Mouse (Mus musculus) limb, embryonic 10.5 days (tissue): Measurements from ENCODE around the gene Ttll4. TPM values are rescaled to one million over a fixed set of nuclear protein-coding genes. Genes with fewer than 3 reads are reported as not detected.

ENCODE experiments used
- DNase-seq: peaks from one replicate; pipeline ENCODE4 v3.0.0-alpha.2; 2017; ENCODE audit warnings: low spot score
- H3K27ac ChIP-seq: fragments of 300-500 bp; sonication (generic); 2 replicates; pipeline ENCODE4 v1.5.1; 2016; ENCODE audit warnings: mild to moderate bottlenecking
- H3K27me3 ChIP-seq: fragments of 300-500 bp; sonication (generic); 2 replicates; pipeline ENCODE4 v1.6.1; 2016; ENCODE audit warnings: low read depth, mild to moderate bottlenecking; ENCODE audit not compliant: poor library complexity, severe bottlenecking
- H3K36me3 ChIP-seq: fragments of 300-500 bp; sonication (generic); 2 replicates; pipeline ENCODE4 v1.6.1; 2016; ENCODE audit warnings: mild to moderate bottlenecking, moderate library complexity
- H3K4me1 ChIP-seq: fragments of 300-500 bp; sonication (generic); 2 replicates; pipeline ENCODE4 v1.6.1; 2016
- H3K4me3 ChIP-seq: fragments of 300-500 bp; sonication (generic); 2 replicates; pipeline ENCODE4 v1.5.1; 2016; ENCODE audit warnings: mild to moderate bottlenecking, moderate library complexity
- H3K9me3 ChIP-seq: fragments of 300-500 bp; sonication (generic); replicated peaks from 2 replicates; pipeline ENCODE4 v1.6.1; 2016; ENCODE audit warnings: mild to moderate bottlenecking
- WGBS: fragments of 180-500 bp; shearing (Covaris S2); methylation state at CpG from one replicate; pipeline ENCODE4 v1.1.7; 2016; 5-methylcytosine and 5-hydroxymethylcytosine counted together
- polyA plus RNA-seq: library from polyadenylated mRNA; unstranded; fragments of >200 nt; fragmentation: Nextera tagmentation; extraction: Ambion mirVana; gene quantifications from 2 replicates; pipeline ENCODE4 v1.2.1, GENCODE M21; 2016

Gene Ttll4
- polyA plus RNA-seq, 1 experiment from 2014 or later: 52.0 TPM

DNA sequence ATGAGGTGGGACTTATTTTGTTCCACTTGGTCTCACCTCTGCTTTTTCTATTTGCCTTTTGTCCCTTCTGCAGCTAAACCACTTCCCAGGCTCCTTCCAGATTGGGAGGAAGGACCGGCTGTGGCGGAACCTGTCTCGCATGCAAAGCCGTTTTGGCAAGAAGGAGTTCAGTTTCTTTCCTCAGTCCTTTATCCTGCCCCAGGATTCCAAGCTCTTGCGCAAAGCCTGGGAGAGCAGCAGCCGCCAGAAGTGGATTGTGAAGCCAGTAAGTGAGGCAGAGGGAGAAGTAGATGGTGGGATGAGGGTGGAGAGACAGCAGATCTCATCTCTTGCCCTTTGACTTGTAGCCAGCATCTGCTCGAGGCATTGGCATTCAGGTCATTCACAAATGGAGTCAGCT is 25.6 kb downstream of the Ttll4 start:
- H3K36me3 ChIP-seq: peaks cover 99% of the 10 kb centered on the region
- H3K27me3 ChIP-seq: no peaks in the 10 kb centered on the region
- no peaks in the 10 kb centered on the region for H3K9me3 ChIP-seq
- WGBS: 94% methylated on average over 7 of the region's 7 CpGs
- no peak overlapping the region for H3K4me3 ChIP-seq
- no peak for DNase-seq
- no peak overlapping the region for H3K27ac ChIP-seq
- no peaks in the 10 kb centered on the region for H3K4me1 ChIP-seq

DNA sequence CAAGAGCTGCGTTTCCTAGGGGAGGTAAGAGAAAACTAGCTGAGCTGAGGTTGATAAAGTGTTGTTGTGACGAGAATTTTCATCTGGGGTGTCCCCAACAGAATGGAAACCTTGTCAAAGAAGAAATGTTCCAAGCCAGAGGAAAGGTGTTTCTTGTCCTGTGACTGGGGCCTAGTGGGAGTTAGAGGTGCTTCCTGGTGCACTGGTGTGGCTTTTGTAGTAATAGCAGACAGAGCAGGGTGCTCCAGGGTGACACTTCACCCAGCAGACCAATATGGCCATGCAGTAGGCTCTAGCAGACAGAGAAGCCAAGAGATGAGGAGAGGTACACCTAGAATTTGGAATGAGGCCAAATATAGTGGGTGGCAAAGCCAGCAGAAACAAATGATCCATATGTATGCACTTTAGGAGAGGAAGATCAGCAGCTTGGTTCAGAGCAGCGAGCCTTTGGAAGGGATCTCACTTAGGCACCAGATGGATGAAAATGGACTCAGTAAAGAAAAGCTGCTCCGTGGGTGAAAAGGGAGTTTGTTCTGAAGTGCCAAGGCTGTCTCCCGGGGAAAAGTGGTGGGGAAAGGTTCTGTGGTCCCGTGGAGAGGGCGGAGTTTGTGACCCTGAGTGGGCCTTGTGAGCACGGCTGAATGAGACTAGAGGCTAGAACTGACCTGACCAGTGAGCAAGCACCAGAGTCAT is 32.5 kb downstream of the Ttll4 start:
- Histone ChIP-seq H3K4me1 (no peaks in the 10 kb centered on the region), H3K27me3 (no peaks in the 10 kb centered on the region), H3K4me3 (no peak overlapping the region), H3K27ac (no peak overlapping the region), H3K9me3 (no peaks in the 10 kb centered on the region), H3K36me3 (peaks cover 97% of the 10 kb centered on the region)
- DNase-seq: no peak
- WGBS: 95% methylated on average over 8 of the region's 8 CpGs

DNA sequence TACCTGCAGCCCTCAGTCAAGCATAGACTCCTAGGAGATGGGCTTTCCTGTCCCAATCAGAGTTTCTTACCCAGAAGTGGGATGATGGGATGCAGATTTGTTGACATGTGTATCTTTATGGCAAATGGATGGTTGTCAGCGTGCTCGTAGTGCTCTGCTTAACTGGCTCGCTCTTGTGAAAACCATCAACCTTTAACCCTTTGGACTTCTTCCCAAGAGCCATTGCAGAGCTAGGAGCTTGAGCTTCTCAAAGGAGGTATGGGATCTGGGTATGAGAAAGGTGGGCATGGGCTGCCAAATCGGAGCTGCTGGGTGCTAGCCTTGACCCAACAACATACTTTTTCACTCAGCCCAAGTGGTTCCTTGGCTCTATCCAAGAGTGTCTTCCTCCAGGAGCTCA is 34.3 kb downstream of the Ttll4 start:
- no peak for DNase-seq
- Histone ChIP-seq H3K36me3 (peaks cover 96% of the 10 kb centered on the region), H3K27ac (no peak overlapping the region), H3K27me3 (no peaks in the 10 kb centered on the region), H3K4me1 (no peaks in the 10 kb centered on the region), H3K9me3 (no peaks in the 10 kb centered on the region), H3K4me3 (no peak overlapping the region)
- WGBS: 92% methylated on average over 4 of the region's 4 CpGs

DNA sequence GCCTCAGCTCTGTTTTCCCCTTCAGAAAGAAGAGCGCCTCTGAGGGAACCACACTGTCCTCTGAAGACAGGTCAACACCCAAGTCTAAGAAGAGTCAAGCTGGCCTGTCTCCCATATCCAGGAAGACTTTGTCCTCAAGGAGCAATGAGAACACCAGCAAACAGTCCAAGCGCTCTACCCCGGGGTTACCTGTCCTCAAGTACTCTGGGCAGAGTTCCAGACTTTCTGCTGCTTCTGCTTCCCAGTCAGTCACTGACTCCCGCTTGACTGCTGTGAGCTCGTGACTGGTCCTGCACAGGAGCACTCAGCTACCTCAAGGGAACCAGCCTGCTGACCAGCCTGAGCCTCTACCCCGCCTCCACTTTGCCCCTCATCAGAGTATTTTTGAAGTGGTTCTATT is 35.9 kb downstream of the Ttll4 start:
- WGBS: 96% methylated on average over 6 of the region's 6 CpGs
- Histone ChIP-seq H3K4me3 (no peak overlapping the region), H3K4me1 (no peaks in the 10 kb centered on the region), H3K27ac (no peak overlapping the region), H3K27me3 (no peaks in the 10 kb centered on the region), H3K36me3 (peaks cover 94% of the 10 kb centered on the region), H3K9me3 (no peaks in the 10 kb centered on the region)
- no peak for DNase-seq

DNA sequence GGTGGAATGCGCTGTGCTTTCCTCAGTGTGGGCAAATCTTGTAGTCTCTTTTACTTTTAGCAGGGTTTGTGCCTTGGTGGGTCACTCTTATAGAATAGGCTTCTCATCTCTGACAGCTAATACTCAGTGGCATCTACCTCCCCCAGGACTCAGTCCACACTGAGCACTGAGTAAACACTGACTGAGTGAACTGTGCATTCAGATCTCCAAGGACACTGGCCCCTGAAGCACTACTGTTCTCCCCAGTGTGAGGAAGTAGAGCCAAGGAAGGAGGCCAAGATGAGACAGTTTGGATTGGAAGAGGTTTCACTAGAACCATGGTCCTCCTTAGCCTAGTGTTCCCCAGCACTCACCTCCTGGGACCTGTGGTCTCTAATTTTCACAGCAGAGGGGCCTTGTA is 36.8 kb downstream of the Ttll4 start:
- DNase-seq: no peak
- peaks cover 95% of the 10 kb centered on the region for H3K36me3 ChIP-seq
- WGBS: 100% methylated on average over 1 of the region's 1 CpGs
- no peak overlapping the region for H3K27ac ChIP-seq
- H3K27me3 ChIP-seq: no peaks in the 10 kb centered on the region
- H3K4me1 ChIP-seq: no peaks in the 10 kb centered on the region
- H3K4me3 ChIP-seq: no peak overlapping the region
- no peaks in the 10 kb centered on the region for H3K9me3 ChIP-seq

DNA sequence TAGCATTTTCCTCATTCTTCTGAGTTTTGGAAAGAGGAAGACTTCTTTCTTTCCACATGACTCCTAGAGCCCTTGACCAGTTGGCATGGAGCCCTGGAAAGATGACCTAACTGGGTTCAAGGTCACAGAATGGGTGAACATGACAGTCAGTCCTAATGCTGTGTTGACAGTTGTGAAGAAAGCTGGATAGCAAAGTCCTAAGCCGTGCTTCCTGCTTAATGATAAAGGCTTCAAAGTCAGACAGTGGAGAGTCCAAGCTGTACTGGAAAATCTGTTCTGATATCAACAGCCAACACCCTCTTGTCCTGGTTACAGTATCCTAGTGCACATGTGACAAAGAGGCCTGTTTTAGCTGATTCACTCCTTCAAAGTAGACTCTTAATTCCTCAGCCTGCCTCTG is 37.2 kb downstream of the Ttll4 start:
- Histone ChIP-seq H3K27ac (no peak overlapping the region), H3K27me3 (no peaks in the 10 kb centered on the region)
- 93% methylated on average over 1 of the region's 1 CpGs for WGBS

DNA sequence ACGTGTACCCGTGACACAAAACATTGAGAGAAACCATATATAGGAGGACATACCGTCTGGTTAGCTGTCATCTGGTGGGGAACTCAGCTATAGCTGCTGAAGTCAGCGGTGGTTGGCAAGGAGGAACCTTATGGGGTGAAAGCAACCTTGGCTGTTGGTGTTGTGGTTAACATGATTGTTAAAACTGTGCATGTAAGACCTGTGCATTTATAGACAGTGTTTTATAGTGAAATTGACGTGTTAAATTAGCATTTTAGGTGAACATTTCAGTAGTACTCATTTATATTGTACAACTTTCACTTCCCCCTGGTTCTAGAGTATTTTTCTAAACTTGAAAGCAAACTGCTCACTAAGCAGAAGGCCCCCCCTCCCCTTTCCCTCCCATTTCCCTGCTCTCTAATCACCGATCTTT is 40.6 kb downstream of the Ttll4 start:
- Histone ChIP-seq H3K4me3 (no peak overlapping the region), H3K4me1 (no peaks in the 10 kb centered on the region), H3K9me3 (no peaks in the 10 kb centered on the region), H3K27ac (no peak overlapping the region), H3K36me3 (peaks cover 62% of the 10 kb centered on the region), H3K27me3 (no peaks in the 10 kb centered on the region)
- WGBS: 89% methylated on average over 6 of the region's 6 CpGs
- no peak for DNase-seq

More for the DNA sequence above, 37.2 kb downstream of the Ttll4 start:
- Histone ChIP-seq H3K4me3 (no peak overlapping the region), H3K9me3 (no peaks in the 10 kb centered on the region), H3K36me3 (peaks cover 92% of the 10 kb centered on the region), H3K4me1 (no peaks in the 10 kb centered on the region)
- no peak for DNase-seq

DNA sequence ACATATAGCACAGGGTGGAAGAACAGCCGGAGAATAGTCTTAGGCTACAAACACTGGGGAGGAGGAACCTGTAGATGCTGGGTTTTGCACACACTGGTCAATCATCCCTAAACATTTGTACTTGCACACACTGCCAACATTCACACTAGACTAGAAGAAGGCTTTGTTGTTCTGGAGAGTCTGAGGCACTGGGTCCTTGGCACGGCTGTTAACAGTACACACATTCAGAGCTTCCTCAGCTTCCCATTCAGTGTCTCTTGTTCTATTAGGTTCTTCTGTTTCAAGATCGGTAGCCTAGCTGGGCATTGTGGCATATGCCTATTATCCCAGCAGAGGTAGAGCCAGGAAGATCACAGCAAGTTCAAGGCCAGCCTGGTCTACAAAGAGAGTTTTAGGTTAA is 42.6 kb downstream of the Ttll4 start:
- 85% methylated on average over 3 of the region's 3 CpGs for WGBS

DNA sequence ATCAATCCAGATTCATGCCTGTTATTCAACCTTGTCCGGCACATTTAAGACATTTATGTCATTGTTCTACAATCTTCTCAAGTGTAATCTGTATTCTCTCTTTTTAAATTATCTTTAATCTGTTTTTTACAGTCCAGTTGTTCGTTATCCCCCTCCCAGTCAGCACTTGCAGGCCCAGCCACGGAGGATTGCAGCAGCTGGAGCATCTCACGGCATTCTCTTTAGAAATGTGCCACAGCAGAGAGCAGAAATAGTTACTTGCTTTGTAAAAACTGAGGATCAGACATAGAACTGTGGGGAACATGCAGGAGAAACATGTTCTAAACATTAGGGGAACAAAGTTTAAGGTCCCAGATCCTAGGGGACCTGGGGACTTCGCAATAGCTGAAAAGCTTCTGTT is 43.5 kb downstream of the Ttll4 start:
- no peaks in the 10 kb centered on the region for H3K9me3 ChIP-seq
- H3K27me3 ChIP-seq: no peaks in the 10 kb centered on the region
- no peak overlapping the region for H3K27ac ChIP-seq
- H3K4me1 ChIP-seq: no peaks in the 10 kb centered on the region
- 77% methylated on average over 5 of the region's 5 CpGs for WGBS
- no peak overlapping the region for H3K4me3 ChIP-seq
- no peak for DNase-seq
- H3K36me3 ChIP-seq: peaks cover 34% of the 10 kb centered on the region

More for the DNA sequence above, 42.6 kb downstream of the Ttll4 start:
- Histone ChIP-seq H3K27me3 (no peaks in the 10 kb centered on the region), H3K27ac (no peak overlapping the region), H3K36me3 (peaks cover 42% of the 10 kb centered on the region), H3K4me1 (no peaks in the 10 kb centered on the region), H3K4me3 (no peak overlapping the region), H3K9me3 (no peaks in the 10 kb centered on the region)
- DNase-seq: no peak

DNA sequence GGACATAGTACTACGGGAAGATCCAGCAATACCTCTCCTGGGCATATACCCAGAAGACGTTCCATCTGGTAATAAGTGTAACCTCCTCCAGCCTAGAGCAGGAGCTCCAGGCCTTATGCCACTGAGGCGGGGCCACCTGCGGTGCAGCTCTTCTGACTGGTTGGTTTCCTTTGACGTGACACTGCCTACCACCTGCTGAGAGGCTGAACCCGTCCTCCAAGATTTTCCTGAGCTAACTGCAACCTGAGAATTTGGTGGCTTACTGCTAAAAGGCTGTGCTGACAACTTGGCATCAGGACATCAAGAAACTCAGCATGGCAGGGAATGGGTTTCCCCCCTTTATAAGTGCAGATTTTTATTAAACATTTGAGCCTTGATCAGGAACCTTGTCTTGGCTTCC is 48.0 kb downstream of the Ttll4 start:
- WGBS: 38% methylated on average over 6 of the region's 6 CpGs
- H3K27ac ChIP-seq: no peak overlapping the region
- no peaks in the 10 kb centered on the region for H3K27me3 ChIP-seq
- H3K9me3 ChIP-seq: no peaks in the 10 kb centered on the region
- H3K4me1 ChIP-seq: peaks cover 17% of the 10 kb centered on the region
- H3K36me3 ChIP-seq: no peaks in the 10 kb centered on the region
- no peak for DNase-seq
- H3K4me3 ChIP-seq: no peak overlapping the region

DNA sequence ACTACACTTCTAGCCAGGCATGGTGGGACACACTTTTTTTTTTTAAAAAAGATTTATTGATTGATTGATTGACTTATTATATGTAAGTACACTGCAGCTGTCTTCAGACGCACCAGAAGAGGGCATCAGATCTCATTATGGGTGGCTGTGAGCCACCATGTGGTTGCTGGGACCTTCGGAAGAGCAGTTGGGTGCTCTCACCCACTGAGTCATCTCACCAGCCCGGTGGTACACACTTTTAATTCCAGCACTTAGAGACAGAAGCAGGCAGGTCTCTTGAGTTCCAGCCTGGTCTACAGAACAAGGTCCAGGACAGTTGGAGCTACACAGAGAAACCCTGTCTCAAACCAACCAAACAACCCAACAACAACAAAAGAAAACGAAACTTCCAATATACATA is 50.5 kb downstream of the Ttll4 start:
- DNase-seq: no peak
- H3K4me3 ChIP-seq: no peak overlapping the region

DNA sequence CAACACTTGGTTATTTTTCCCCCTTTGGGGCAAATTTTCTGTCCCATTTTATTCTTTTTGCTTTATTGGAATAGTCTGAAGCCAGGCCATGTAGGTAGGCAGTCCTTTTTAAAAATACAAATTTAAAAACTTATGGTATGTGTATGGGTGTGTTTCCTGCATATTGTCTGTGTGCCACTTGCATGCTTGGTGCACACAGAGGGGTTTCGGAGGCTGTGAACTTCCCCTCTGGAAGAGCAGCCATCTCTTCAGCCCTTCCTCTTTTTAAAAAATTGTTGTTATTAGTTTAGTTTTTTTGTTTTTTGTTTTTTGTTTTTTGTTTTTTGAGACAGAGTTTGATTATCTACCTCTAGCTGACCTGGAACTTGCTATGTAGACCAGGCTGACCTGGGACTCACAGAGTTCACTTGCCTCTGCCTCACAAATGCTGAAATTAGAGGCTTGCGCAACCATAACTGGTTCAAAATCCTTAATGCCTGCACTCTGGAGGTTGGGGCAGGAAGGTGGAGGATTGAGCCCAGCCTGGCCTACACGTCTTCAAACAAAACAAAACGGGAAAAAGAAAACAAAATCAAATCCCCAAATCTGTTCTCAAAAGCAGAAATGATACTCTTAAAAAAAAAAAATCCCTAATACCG is 51.0 kb downstream of the Ttll4 start:
- Histone ChIP-seq H3K27me3 (no peaks in the 10 kb centered on the region), H3K4me3 (peak overlapping the region; percentile 64), H3K9me3 (no peaks in the 10 kb centered on the region), H3K36me3 (no peaks in the 10 kb centered on the region), H3K27ac (peak overlapping the region; percentile 91), H3K4me1 (peaks cover 39% of the 10 kb centered on the region)
- WGBS: 40% methylated on average over 5 of the region's 5 CpGs
- DNase-seq: no peak

More for the DNA sequence above, 50.5 kb downstream of the Ttll4 start:
- no peaks in the 10 kb centered on the region for H3K27me3 ChIP-seq
- no peaks in the 10 kb centered on the region for H3K36me3 ChIP-seq
- peaks cover 39% of the 10 kb centered on the region for H3K4me1 ChIP-seq
- no peaks in the 10 kb centered on the region for H3K9me3 ChIP-seq
- H3K27ac ChIP-seq: no peak overlapping the region
- 76% methylated on average over 4 of the region's 4 CpGs for WGBS

DNA sequence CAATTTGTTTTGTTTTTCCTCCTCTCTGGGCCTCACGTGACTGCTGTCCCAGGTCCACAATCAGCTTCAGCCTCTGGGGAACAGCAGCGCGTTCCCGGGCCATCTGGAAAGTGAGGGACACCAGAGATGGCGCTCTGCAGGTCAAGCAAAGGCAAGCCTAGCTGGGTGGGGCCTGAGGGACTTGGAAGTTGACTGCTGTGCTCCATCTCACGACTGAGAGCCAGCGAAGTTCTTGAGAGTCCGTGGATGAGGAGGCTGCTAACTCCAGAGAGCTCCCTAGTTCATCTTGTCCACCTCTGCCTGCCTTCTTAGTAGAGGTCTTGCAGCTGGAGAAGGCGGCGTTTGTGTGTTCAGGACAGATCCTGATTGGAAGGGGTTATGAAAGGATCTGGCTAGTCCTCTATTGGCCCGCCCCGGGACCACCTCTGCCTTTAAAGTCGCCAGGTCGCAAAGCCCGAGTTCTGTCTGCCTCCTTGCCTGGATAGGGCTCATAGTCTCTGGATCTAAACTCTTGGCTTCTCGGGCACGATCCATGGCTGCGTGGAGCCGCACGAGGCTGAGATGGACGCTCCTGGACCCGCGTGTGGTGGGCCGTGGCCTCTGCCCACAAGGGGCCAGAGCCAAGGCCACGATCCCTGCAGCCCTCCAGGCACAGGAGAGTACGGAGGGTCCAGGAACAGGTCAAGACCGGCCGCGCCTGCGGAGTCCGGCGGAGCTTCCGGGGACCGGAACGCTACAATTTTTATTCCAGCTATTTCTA is 51.7 kb downstream of the Ttll4 start, which contains the start of gene Cyp27a1:
TSS of gene Cyp27a1 (plus strand) at position 476 of the 760 bp plus-strand sequence.
- DNase-seq: peak; percentile 80
- Histone ChIP-seq H3K36me3 (no peaks in the 10 kb centered on the region), H3K4me3 (peak within 1 kb of the TSS; percentile 64), H3K4me1 (peaks cover 44% of the 10 kb centered on the region), H3K27me3 (no peaks in the 10 kb centered on the region), H3K9me3 (no peaks in the 10 kb centered on the region), H3K27ac (peak within 1 kb of the TSS; percentile 91)
- WGBS: 3% methylated on average over 35 of the region's 35 CpGs
